Mouse (Mus musculus) embryonic fibroblast, embryonic 13.5 days (primary cell): ENCODE measurements around the gene Rnase11.

Experiments used
- CTCF ChIP-seq: IDR thresholded peaks from 2 replicates; pipeline ENCODE4 v1.5.1; 2011; ENCODE audit warnings: mild to moderate bottlenecking, control low read depth, low read length, moderate library complexity, borderline replicate concordance; ENCODE audit not compliant: insufficient read depth
- POLR2A ChIP-seq: IDR thresholded peaks from 2 replicates; pipeline ENCODE4 v1.6.1; 2011; ENCODE audit warnings: low read depth, mild to moderate bottlenecking, control low read depth, low read length, moderate library complexity

DNA sequence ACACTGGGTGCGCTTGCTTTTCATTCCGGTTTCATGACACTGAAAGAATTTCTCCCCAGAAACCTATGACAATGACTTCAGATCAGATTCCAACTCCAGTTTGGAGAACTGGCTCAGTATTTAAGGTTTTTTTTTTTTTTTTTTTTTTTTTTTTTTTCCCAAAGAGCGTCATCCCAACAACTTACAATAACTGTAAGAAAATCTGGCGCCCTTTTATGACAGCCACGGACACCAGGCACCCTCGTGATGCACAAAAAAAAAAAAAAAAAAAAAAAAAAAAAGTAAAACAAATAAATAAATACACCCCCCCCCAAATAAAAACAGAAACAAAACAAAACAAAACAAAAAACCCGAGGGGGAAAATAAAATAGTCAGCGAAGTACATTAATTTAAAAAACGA lies 37.8 kb upstream of the Rnase11 start:
- TF ChIP-seq CTCF (no peak), POLR2A (no peak)
